Mouse (Mus musculus) olfactory bulb, adult 2 months (tissue): Measurements from ENCODE around the gene Vps36.

Experiments
- CTCF ChIP-seq: fragments of 200-500 bp; IDR thresholded peaks from 2 replicates; pipeline ENCODE4 v1.5.1; 2012; ENCODE audit warnings: low read depth, mild to moderate bottlenecking, low read length, moderate library complexity; ENCODE audit not compliant: insufficient read depth
- POLR2A ChIP-seq: fragments of 200-500 bp; IDR thresholded peaks from 2 replicates; pipeline ENCODE4 v1.6.1; 2012; ENCODE audit warnings: mild to moderate bottlenecking, low read depth, low read length, moderate library complexity; ENCODE audit not compliant: insufficient read depth

- TF ChIP-seq CTCF (no peak), POLR2A (no peak)
Observed at GRCm38 (mm10) chr8:22242986-22243385, 50.4 kb downstream of the Vps36 start.
